Mouse (Mus musculus): ENCODE measurements around the gene Gm5478. TPM values are rescaled to one million over a fixed set of nuclear protein-coding genes. Genes with fewer than 3 reads are reported as not detected.

The Gm5478 gene
- total and polyA plus RNA-seq, 2 experiments from 2014 or later: not detected

DNA sequence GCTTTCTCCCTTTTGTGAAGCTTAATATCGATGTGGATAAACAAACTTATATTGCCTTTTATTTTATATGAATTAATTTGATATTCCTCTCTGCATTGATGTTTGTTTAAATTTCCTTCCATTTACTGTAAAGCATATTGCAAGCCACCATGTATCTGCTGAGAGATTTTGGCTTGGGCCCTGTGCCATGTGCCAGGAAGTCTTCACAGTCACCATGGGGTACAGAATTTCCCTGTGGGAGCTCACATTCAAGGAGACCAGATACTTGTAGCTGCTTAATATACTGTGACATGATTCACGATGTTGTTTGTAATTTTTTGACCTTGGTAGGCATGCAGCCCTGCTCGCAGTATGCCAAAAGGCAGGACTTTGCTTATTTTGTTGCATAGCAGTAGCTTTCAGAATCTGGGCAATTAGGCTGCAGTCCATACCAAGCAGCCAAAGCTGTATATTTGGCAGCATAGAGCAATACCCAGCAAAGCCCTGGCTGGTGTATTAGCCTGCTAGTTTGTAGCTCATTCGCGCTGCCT lies 5.6 kb upstream of the Gm5478 start:
- no peak overlapping the region for H3K9ac ChIP-seq (replicated peaks; ENCODE audit: low read depth, low read length)
- no peaks in the 10 kb centered on the region for H3K36me3 ChIP-seq (replicated peaks; ENCODE audit: control insufficient read depth, insufficient read depth, low read length)
- ATAC-seq (ENCODE audit: insufficient read depth, low read depth): no peak
- H3K27ac ChIP-seq (ENCODE audit: low read depth): no peak overlapping the region
- no peak overlapping the region for H3K4me2 ChIP-seq (ENCODE audit: low read depth, low read length)
- 83% methylated on average over 5 of the region's 5 CpGs for WGBS
- H3K4me3 ChIP-seq (ENCODE audit: low read depth, low read length): no peak overlapping the region
- no peaks in the 10 kb centered on the region for H3K27me3 ChIP-seq (ENCODE audit: control insufficient read depth, insufficient read depth, low read length)
- no peaks in the 10 kb centered on the region for H3K4me1 ChIP-seq (ENCODE audit: control insufficient read depth, insufficient read depth)
- DNase-seq (ENCODE audit: low spot score): no peak
- H3K9me3 ChIP-seq (replicated peaks; ENCODE audit: control insufficient read depth, low read length): 0 out of 2 replicates have a peak, but pooled peaks cover 5% of the 10 kb centered on the region
- TF ChIP-seq EP300 (IDR thresholded peaks at IDR 0.05; ENCODE audit: low read depth) (no peak), CTCF (IDR thresholded peaks at IDR 0.05; ENCODE audit: low read depth) (no peak)

- 44% methylated on average over 2 of the region's 2 CpGs for WGBS
- Histone ChIP-seq H3K9ac (replicated peaks; ENCODE audit: low read depth, low read length) (no peak within 1 kb of the TSS), H3K9me3 (replicated peaks; ENCODE audit: control insufficient read depth, low read length) (no peaks in the 10 kb centered on the region), H3K27ac (ENCODE audit: low read depth) (no peak within 1 kb of the TSS), H3K4me2 (ENCODE audit: low read depth, low read length) (no peak within 1 kb of the TSS), H3K4me1 (ENCODE audit: control insufficient read depth, insufficient read depth) (no peaks in the 10 kb centered on the region), H3K4me3 (ENCODE audit: low read depth, low read length) (no peak within 1 kb of the TSS), H3K36me3 (replicated peaks; ENCODE audit: control insufficient read depth, insufficient read depth, low read length) (no peaks in the 10 kb centered on the region), H3K27me3 (ENCODE audit: control insufficient read depth, insufficient read depth, low read length) (no peaks in the 10 kb centered on the region)
- ATAC-seq (ENCODE audit: insufficient read depth, low read depth): no peak
- no peak for DNase-seq (ENCODE audit: low spot score)
- no peak for TF ChIP-seq CTCF (IDR thresholded peaks at IDR 0.05; ENCODE audit: low read depth)
- no peak for TF ChIP-seq EP300 (IDR thresholded peaks at IDR 0.05; ENCODE audit: low read depth)
Observed at GRCm38 (mm10) chr15:101627884-101628283, 19.3 kb downstream of the Gm5478 start, which contains the start of gene Gm5414. Gm5414 (minus strand) TSS chr15:101628188.

DNA sequence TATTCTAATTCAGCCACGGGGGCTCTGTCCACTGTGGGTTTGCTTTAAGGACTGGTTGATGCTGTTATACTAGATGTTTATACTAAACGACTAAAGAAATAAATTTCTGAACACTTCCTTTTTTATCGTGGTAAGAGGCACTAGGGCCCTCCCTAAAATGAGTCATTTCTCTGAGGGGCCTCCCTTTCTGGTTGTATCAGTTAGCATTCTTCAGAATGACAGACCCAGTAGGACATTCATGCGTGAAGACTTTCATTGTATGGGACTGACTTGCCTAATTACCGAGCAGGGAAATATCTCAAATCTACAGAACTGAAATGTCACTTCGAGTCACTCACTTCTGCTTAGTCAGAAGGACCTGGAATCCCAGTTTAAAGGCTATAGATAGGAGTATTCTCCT lies 48.1 kb downstream of the Gm5478 start:
- 58% methylated on average over 6 of the region's 6 CpGs for WGBS
- no peaks in the 10 kb centered on the region for H3K36me3 ChIP-seq (replicated peaks; ENCODE audit: control insufficient read depth, insufficient read depth, low read length)

More for the DNA sequence above, 48.1 kb downstream of the Gm5478 start:
- Histone ChIP-seq H3K9me3 (replicated peaks; ENCODE audit: control insufficient read depth, low read length) (0 out of 2 replicates have a peak, but pooled peaks cover 3% of the 10 kb centered on the region), H3K4me1 (ENCODE audit: control insufficient read depth, insufficient read depth) (no peaks in the 10 kb centered on the region), H3K27ac (ENCODE audit: low read depth) (no peak overlapping the region), H3K4me3 (ENCODE audit: low read depth, low read length) (no peak overlapping the region), H3K4me2 (ENCODE audit: low read depth, low read length) (no peak overlapping the region), H3K9ac (replicated peaks; ENCODE audit: low read depth, low read length) (no peak overlapping the region), H3K27me3 (ENCODE audit: control insufficient read depth, insufficient read depth, low read length) (no peaks in the 10 kb centered on the region)
- no peak for ATAC-seq (ENCODE audit: insufficient read depth, low read depth)
- TF ChIP-seq CTCF (IDR thresholded peaks at IDR 0.05; ENCODE audit: low read depth): no peak
- TF ChIP-seq EP300 (IDR thresholded peaks at IDR 0.05; ENCODE audit: low read depth): no peak
- no peak for DNase-seq (ENCODE audit: low spot score)

Small RNA genes within 50 kb of the gene (microRNA-seq; reads per million reads assigned to microRNA genes)
- gene Gm44342 (not detected), gene Gm44383 (not detected), gene Gm44479 (not detected)

Other genes with a start within 250 kb of the Gm5478 start
- gene Krt7, start 236.3 kb downstream of the Gm5478 start, total RNA-seq (2014; rRNA removed; ENCODE audit: low replicate concordance): 6.6 and 24.8 TPM in 2 replicates
- 10.2 and 10.4 TPM in 2 replicates for gene Krt7, start 236.3 kb downstream of the Gm5478 start, polyA plus RNA-seq (2015; fragmentation: Nextera tagmentation; extraction: Ambion mirVana)
- gene Krt87, start 208.6 kb downstream of the Gm5478 start, total RNA-seq (2014; rRNA removed; ENCODE audit: low replicate concordance): not detected in 2 replicates
- gene Krt87, start 208.6 kb downstream of the Gm5478 start, polyA plus RNA-seq (2015; fragmentation: Nextera tagmentation; extraction: Ambion mirVana): not detected in 2 replicates
- gene Krt88, start 199.6 kb downstream of the Gm5478 start, total RNA-seq (2014; rRNA removed; ENCODE audit: low replicate concordance): not detected in 2 replicates
- gene Krt88, start 199.6 kb downstream of the Gm5478 start, polyA plus RNA-seq (2015; fragmentation: Nextera tagmentation; extraction: Ambion mirVana): not detected in 2 replicates
- not detected in 2 replicates for gene Krt81, start 183.6 kb downstream of the Gm5478 start, total RNA-seq (2014; rRNA removed; ENCODE audit: low replicate concordance)
- gene Krt81, start 183.6 kb downstream of the Gm5478 start, polyA plus RNA-seq (2015; fragmentation: Nextera tagmentation; extraction: Ambion mirVana): not detected in 2 replicates
- not detected in 2 replicates for gene Krt86, start 173.9 kb downstream of the Gm5478 start, total RNA-seq (2014; rRNA removed; ENCODE audit: low replicate concordance)
- not detected in 2 replicates for gene Krt86, start 173.9 kb downstream of the Gm5478 start, polyA plus RNA-seq (2015; fragmentation: Nextera tagmentation; extraction: Ambion mirVana)
- not detected in 2 replicates for gene Krt83, start 155.9 kb downstream of the Gm5478 start, total RNA-seq (2014; rRNA removed; ENCODE audit: low replicate concordance)
- gene Krt83, start 155.9 kb downstream of the Gm5478 start, polyA plus RNA-seq (2015; fragmentation: Nextera tagmentation; extraction: Ambion mirVana): not detected in 2 replicates
- gene Gm49425, start 130.1 kb downstream of the Gm5478 start, total RNA-seq (2014; rRNA removed; ENCODE audit: low replicate concordance): not detected in 2 replicates
- not detected in 2 replicates for gene Gm49425, start 130.1 kb downstream of the Gm5478 start, polyA plus RNA-seq (2015; fragmentation: Nextera tagmentation; extraction: Ambion mirVana)
- gene Krt84, start 114.6 kb downstream of the Gm5478 start, total RNA-seq (2014; rRNA removed; ENCODE audit: low replicate concordance): not detected in 2 replicates
- gene Krt84, start 114.6 kb downstream of the Gm5478 start, polyA plus RNA-seq (2015; fragmentation: Nextera tagmentation; extraction: Ambion mirVana): not detected in 2 replicates
- gene Krt82, start 96.7 kb downstream of the Gm5478 start, total RNA-seq (2014; rRNA removed; ENCODE audit: low replicate concordance): not detected in 2 replicates
- gene Krt82, start 96.7 kb downstream of the Gm5478 start, polyA plus RNA-seq (2015; fragmentation: Nextera tagmentation; extraction: Ambion mirVana): not detected in 2 replicates
- 0.08 TPM in 1 of 2 replicates, not detected in the other for gene Krt90, start 84.4 kb downstream of the Gm5478 start, total RNA-seq (2014; rRNA removed; ENCODE audit: low replicate concordance)
- gene Krt90, start 84.4 kb downstream of the Gm5478 start, polyA plus RNA-seq (2015; fragmentation: Nextera tagmentation; extraction: Ambion mirVana): 0.04 and 0.14 TPM in 2 replicates
- not detected in 2 replicates for gene Krt75, start 73.5 kb downstream of the Gm5478 start, total RNA-seq (2014; rRNA removed; ENCODE audit: low replicate concordance)
- gene Krt75, start 73.5 kb downstream of the Gm5478 start, polyA plus RNA-seq (2015; fragmentation: Nextera tagmentation; extraction: Ambion mirVana): not detected in 2 replicates
- not detected in 2 replicates for gene Gm5414, start 19.2 kb downstream of the Gm5478 start, total RNA-seq (2014; rRNA removed; ENCODE audit: low replicate concordance)
- gene Gm5414, start 19.2 kb downstream of the Gm5478 start, polyA plus RNA-seq (2015; fragmentation: Nextera tagmentation; extraction: Ambion mirVana): not detected in 2 replicates
- gene Krt6b, start 32.9 kb upstream of the Gm5478 start, total RNA-seq (2014; rRNA removed; ENCODE audit: low replicate concordance): not detected in 2 replicates
- gene Krt6b, start 32.9 kb upstream of the Gm5478 start, polyA plus RNA-seq (2015; fragmentation: Nextera tagmentation; extraction: Ambion mirVana): 0.07 TPM in 1 of 2 replicates, not detected in the other
- gene Krt6a, start 46.9 kb upstream of the Gm5478 start, total RNA-seq (2014; rRNA removed; ENCODE audit: low replicate concordance): 2.8 TPM in 1 of 2 replicates, not detected in the other
- not detected in 2 replicates for gene Krt6a, start 46.9 kb upstream of the Gm5478 start, polyA plus RNA-seq (2015; fragmentation: Nextera tagmentation; extraction: Ambion mirVana)
- 7.4 TPM in 1 of 2 replicates, not detected in the other for gene Krt5, start 65.5 kb upstream of the Gm5478 start, total RNA-seq (2014; rRNA removed; ENCODE audit: low replicate concordance)
- 0.05 TPM in 1 of 2 replicates, not detected in the other for gene Krt5, start 65.5 kb upstream of the Gm5478 start, polyA plus RNA-seq (2015; fragmentation: Nextera tagmentation; extraction: Ambion mirVana)
- gene Krt71, start 95.7 kb upstream of the Gm5478 start, total RNA-seq (2014; rRNA removed; ENCODE audit: low replicate concordance): not detected in 2 replicates
- gene Krt71, start 95.7 kb upstream of the Gm5478 start, polyA plus RNA-seq (2015; fragmentation: Nextera tagmentation; extraction: Ambion mirVana): not detected in 2 replicates
- not detected in 2 replicates for gene Krt72, start 139.1 kb upstream of the Gm5478 start, total RNA-seq (2014; rRNA removed; ENCODE audit: low replicate concordance)
- gene Krt72, start 139.1 kb upstream of the Gm5478 start, polyA plus RNA-seq (2015; fragmentation: Nextera tagmentation; extraction: Ambion mirVana): not detected in 2 replicates
- not detected in 2 replicates for gene Krt73, start 155.0 kb upstream of the Gm5478 start, total RNA-seq (2014; rRNA removed; ENCODE audit: low replicate concordance)
- not detected in 2 replicates for gene Krt73, start 155.0 kb upstream of the Gm5478 start, polyA plus RNA-seq (2015; fragmentation: Nextera tagmentation; extraction: Ambion mirVana)
- gene Krt2, start 170.8 kb upstream of the Gm5478 start, total RNA-seq (2014; rRNA removed; ENCODE audit: low replicate concordance): not detected in 2 replicates
- gene Krt2, start 170.8 kb upstream of the Gm5478 start, polyA plus RNA-seq (2015; fragmentation: Nextera tagmentation; extraction: Ambion mirVana): not detected in 2 replicates
- gene Krt1, start 203.4 kb upstream of the Gm5478 start, total RNA-seq (2014; rRNA removed; ENCODE audit: low replicate concordance): not detected in 2 replicates
- gene Krt1, start 203.4 kb upstream of the Gm5478 start, polyA plus RNA-seq (2015; fragmentation: Nextera tagmentation; extraction: Ambion mirVana): 0.31 TPM in 1 of 2 replicates, not detected in the other
- gene Krt77, start 222.3 kb upstream of the Gm5478 start, total RNA-seq (2014; rRNA removed; ENCODE audit: low replicate concordance): not detected in 2 replicates
- not detected in 2 replicates for gene Krt77, start 222.3 kb upstream of the Gm5478 start, polyA plus RNA-seq (2015; fragmentation: Nextera tagmentation; extraction: Ambion mirVana)
- gene Krt76, start 245.5 kb upstream of the Gm5478 start, total RNA-seq (2014; rRNA removed; ENCODE audit: low replicate concordance): not detected in 2 replicates
- not detected in 2 replicates for gene Krt76, start 245.5 kb upstream of the Gm5478 start, polyA plus RNA-seq (2015; fragmentation: Nextera tagmentation; extraction: Ambion mirVana)